10 mouse cellular contexts compared by ENCODE assay signal in the genomic region with DNA sequence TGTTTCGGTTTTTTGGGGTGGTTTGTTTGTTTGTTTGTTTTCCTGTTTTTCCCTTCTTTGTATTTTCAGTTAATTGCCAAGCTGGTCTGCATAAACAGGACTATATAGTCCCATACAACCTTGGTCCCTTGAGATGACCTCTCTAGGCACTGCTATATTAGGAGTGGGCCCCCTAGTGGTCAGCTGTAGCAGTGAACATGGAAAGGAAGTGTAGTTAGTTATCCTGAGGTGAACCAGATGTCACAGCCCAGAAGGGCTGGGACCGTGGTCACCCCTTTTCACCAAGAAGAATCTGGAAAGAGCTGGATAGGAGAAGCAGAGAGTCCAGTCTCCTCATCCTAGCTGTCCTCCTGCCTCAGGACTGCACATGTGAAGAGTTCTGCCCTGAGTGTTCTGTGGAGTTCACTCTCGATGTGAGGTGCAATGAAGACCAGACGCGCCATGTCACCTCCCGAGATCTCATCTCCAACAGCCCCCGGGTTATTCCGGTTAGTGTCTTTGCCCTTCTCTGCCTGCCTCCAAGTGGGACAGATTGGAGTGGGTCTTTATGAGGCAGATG. TPM values are rescaled to one million over a fixed set of nuclear protein-coding genes. Genes with fewer than 3 reads are reported as not detected.
DNase-seq lines count a peak whose midpoint lies in the region; ATAC-seq lines count a peak whose summit lies in the region.
"Had no signal": no experiment of that assay in that cellular context is flagged by ENCODE, and none has a peak within 500 bp of the region (broad histone marks: within the 10 kb centered on the region; RNA-seq: fewer than 3 reads in every experiment).

No protein-coding gene starts in this region.

- H3K27ac ChIP-seq in forebrain, embryonic 11.5 days (ENCODE audit: low read depth, low read length): no peak overlapping the region
- H3K27ac ChIP-seq in forebrain, embryonic 13.5 days: no peak overlapping the region
- H3K27ac ChIP-seq in embryonic facial prominence, embryonic 10.5 days (replicated peaks): no peak overlapping the region
- H3K27ac ChIP-seq in kidney, embryonic 15.5 days: no peak overlapping the region
- H3K27ac ChIP-seq: hindbrain, embryonic 15.5 days; neural tube, embryonic 13.5 days had no signal

- H3K4me1 ChIP-seq in forebrain, embryonic 11.5 days (replicated peaks; ENCODE audit: control insufficient read depth, insufficient read depth, low read length): peaks cover 2% of the 10 kb centered on the region; the same call in 1 of the 2 replicates
- H3K4me1 ChIP-seq in forebrain, embryonic 13.5 days: peaks cover 17% of the 10 kb centered on the region
- H3K4me1 ChIP-seq in embryonic facial prominence, embryonic 10.5 days: peaks cover 15% of the 10 kb centered on the region
- H3K4me1 ChIP-seq in kidney, embryonic 15.5 days: peaks cover 16% of the 10 kb centered on the region

- H3K4me3 ChIP-seq in forebrain, embryonic 11.5 days (ENCODE audit: low read depth, low read length): no peak overlapping the region
- H3K4me3 ChIP-seq in forebrain, embryonic 13.5 days: no peak overlapping the region
- no peak overlapping the region for H3K4me3 ChIP-seq in embryonic facial prominence, embryonic 10.5 days
- no peak overlapping the region for H3K4me3 ChIP-seq in kidney, embryonic 15.5 days (replicated peaks)
- H3K4me3 ChIP-seq: hindbrain, embryonic 15.5 days; neural tube, embryonic 13.5 days had no signal

- no peaks in the 10 kb centered on the region for H3K27me3 ChIP-seq in forebrain, embryonic 11.5 days (ENCODE audit: control insufficient read depth, insufficient read depth, low read length)
- no peaks in the 10 kb centered on the region for H3K27me3 ChIP-seq in forebrain, embryonic 13.5 days
- no peaks in the 10 kb centered on the region for H3K27me3 ChIP-seq in embryonic facial prominence, embryonic 10.5 days (replicated peaks; ENCODE audit: low read depth, poor library complexity, severe bottlenecking)
- no peaks in the 10 kb centered on the region for H3K27me3 ChIP-seq in kidney, embryonic 15.5 days
- H3K27me3 ChIP-seq: hindbrain, embryonic 15.5 days; neural tube, embryonic 13.5 days had no signal

- H3K36me3 ChIP-seq in forebrain, embryonic 11.5 days (ENCODE audit: control insufficient read depth, insufficient read depth, low read length): no peaks in the 10 kb centered on the region; the same call in 1 of the 2 replicates
- H3K36me3 ChIP-seq in forebrain, embryonic 13.5 days (ENCODE audit: poor library complexity, severe bottlenecking): peaks cover 69% of the 10 kb centered on the region
- peaks cover 75% of the 10 kb centered on the region for H3K36me3 ChIP-seq in embryonic facial prominence, embryonic 10.5 days (replicated peaks)
- peaks cover 73% of the 10 kb centered on the region for H3K36me3 ChIP-seq in kidney, embryonic 15.5 days

- DNase-seq in forebrain, embryonic 11.5 days (ENCODE audit: low spot score): peak; percentile 76
- peak; percentile 64 for DNase-seq in urinary bladder, postnatal 25 days (ENCODE audit: low spot score)
- no peak for DNase-seq in urinary bladder, adult 2 months (ENCODE audit: low spot score)
- peak; percentile 70 for DNase-seq in embryonic facial prominence, embryonic 10.5 days (ENCODE audit: low spot score)
- peak; percentile 50 for DNase-seq in thymus, postnatal 0 days (ENCODE audit: low spot score)

- no peak overlapping the region for H3K9ac ChIP-seq in forebrain, embryonic 11.5 days (ENCODE audit: low read length)
- no peak overlapping the region for H3K9ac ChIP-seq in forebrain, embryonic 13.5 days
- H3K9ac ChIP-seq in kidney, embryonic 15.5 days: no peak overlapping the region
- H3K9ac ChIP-seq: hindbrain, embryonic 15.5 days; neural tube, embryonic 13.5 days had no signal

- H3K4me2 ChIP-seq in forebrain, embryonic 11.5 days (ENCODE audit: low read depth, low read length, severe bottlenecking): no peak overlapping the region
- no peak overlapping the region for H3K4me2 ChIP-seq in forebrain, embryonic 13.5 days
- no peak overlapping the region for H3K4me2 ChIP-seq in kidney, embryonic 15.5 days
- H3K4me2 ChIP-seq: hindbrain, embryonic 15.5 days; neural tube, embryonic 13.5 days had no signal

- WGBS in forebrain, embryonic 11.5 days: 76% methylated on average over 8 of the region's 8 CpGs
- 77% methylated on average over 8 of the region's 8 CpGs for WGBS in forebrain, embryonic 13.5 days
- 76% methylated on average over 8 of the region's 8 CpGs for WGBS in embryonic facial prominence, embryonic 10.5 days
- WGBS in kidney, embryonic 15.5 days: 78% methylated on average over 8 of the region's 8 CpGs

- no peak for ATAC-seq in forebrain, embryonic 11.5 days (replicated peaks; ENCODE audit: low FRiP score)
- ATAC-seq in forebrain, embryonic 13.5 days: no peak; the same call in 1 of the 2 replicates
- ATAC-seq in kidney, embryonic 15.5 days (replicated peaks; ENCODE audit: low FRiP score): 0 out of 2 replicates have a peak, but pooled peaks have one; percentile 12
- ATAC-seq in megakaryocyte, adult 5-6 weeks (ENCODE audit: poor library complexity, severe bottlenecking): peak; percentile 70

- no peaks in the 10 kb centered on the region for H3K9me3 ChIP-seq in forebrain, embryonic 11.5 days (ENCODE audit: control insufficient read depth, low read length)
- no peaks in the 10 kb centered on the region for H3K9me3 ChIP-seq in forebrain, embryonic 13.5 days (replicated peaks)
- no peaks in the 10 kb centered on the region for H3K9me3 ChIP-seq in embryonic facial prominence, embryonic 10.5 days
- no peaks in the 10 kb centered on the region for H3K9me3 ChIP-seq in kidney, embryonic 15.5 days (replicated peaks)
- H3K9me3 ChIP-seq: hindbrain, embryonic 15.5 days; neural tube, embryonic 13.5 days had no signal

RNA-seq across cellular contexts. Expression of a gene that starts 4.2 kb away (rescaled TPM):
- 156 and 173 TPM in 2 replicates for polyA plus RNA-seq in forebrain, embryonic 11.5 days (2014; fragmentation: Nextera tagmentation; extraction: Ambion mirVana)
- 170 TPM in 2 replicates for polyA plus RNA-seq in forebrain, embryonic 13.5 days (2015; fragmentation: Nextera tagmentation; extraction: Ambion mirVana)
- 89.5 and 99.2 TPM in 2 replicates for polyA plus RNA-seq in urinary bladder, adult 2 months (2012; rRNA removed)
- polyA plus RNA-seq in embryonic facial prominence, embryonic 10.5 days (2016; fragmentation: Nextera tagmentation; extraction: Ambion mirVana): 180 and 184 TPM in 2 replicates
- polyA plus RNA-seq in kidney, embryonic 15.5 days (2015; fragmentation: Nextera tagmentation; extraction: Ambion mirVana): 155 and 157 TPM in 2 replicates
- 44.1 and 46.4 TPM in 2 replicates for total RNA-seq in megakaryocyte, adult 5-6 weeks (2015)
- total RNA-seq in megakaryocyte, adult 5-6 weeks (2017): 40.3 and 43.5 TPM in 2 replicates
- 139 and 145 TPM in 2 replicates for polyA plus RNA-seq in thymus, postnatal 0 days (2015; fragmentation: Nextera tagmentation; extraction: Ambion mirVana)

RNA-seq across cellular contexts. Expression of a gene that starts 14.7 kb away (rescaled TPM):
- polyA plus RNA-seq in forebrain, embryonic 11.5 days (2014; fragmentation: Nextera tagmentation; extraction: Ambion mirVana): 19.1 and 19.9 TPM in 2 replicates
- polyA plus RNA-seq in forebrain, embryonic 13.5 days (2015; fragmentation: Nextera tagmentation; extraction: Ambion mirVana): 38.2 and 39.2 TPM in 2 replicates
- 12.4 and 13.6 TPM in 2 replicates for polyA plus RNA-seq in urinary bladder, adult 2 months (2012; rRNA removed)
- polyA plus RNA-seq in embryonic facial prominence, embryonic 10.5 days (2016; fragmentation: Nextera tagmentation; extraction: Ambion mirVana): 16.3 and 16.8 TPM in 2 replicates
- polyA plus RNA-seq in kidney, embryonic 15.5 days (2015; fragmentation: Nextera tagmentation; extraction: Ambion mirVana): 27.0 and 32.8 TPM in 2 replicates
- 0.75 TPM in 1 of 2 replicates, not detected in the other for total RNA-seq in megakaryocyte, adult 5-6 weeks (2015)
- 0.69 and 0.92 TPM in 2 replicates for total RNA-seq in megakaryocyte, adult 5-6 weeks (2017)
- polyA plus RNA-seq in thymus, postnatal 0 days (2015; fragmentation: Nextera tagmentation; extraction: Ambion mirVana): 3.8 TPM in 2 replicates

RNA-seq across cellular contexts. Expression of a gene that starts 23.3 kb away (rescaled TPM):
- polyA plus RNA-seq in forebrain, embryonic 11.5 days (2014; fragmentation: Nextera tagmentation; extraction: Ambion mirVana): 144 and 152 TPM in 2 replicates
- polyA plus RNA-seq in forebrain, embryonic 13.5 days (2015; fragmentation: Nextera tagmentation; extraction: Ambion mirVana): 162 and 176 TPM in 2 replicates
- 22.0 and 27.7 TPM in 2 replicates for polyA plus RNA-seq in urinary bladder, adult 2 months (2012; rRNA removed)
- 193 and 200 TPM in 2 replicates for polyA plus RNA-seq in embryonic facial prominence, embryonic 10.5 days (2016; fragmentation: Nextera tagmentation; extraction: Ambion mirVana)
- 115 and 126 TPM in 2 replicates for polyA plus RNA-seq in kidney, embryonic 15.5 days (2015; fragmentation: Nextera tagmentation; extraction: Ambion mirVana)
- 13.0 and 28.9 TPM in 2 replicates for total RNA-seq in megakaryocyte, adult 5-6 weeks (2015)
- total RNA-seq in megakaryocyte, adult 5-6 weeks (2017): 13.5 and 19.5 TPM in 2 replicates
- 103 and 112 TPM in 2 replicates for polyA plus RNA-seq in thymus, postnatal 0 days (2015; fragmentation: Nextera tagmentation; extraction: Ambion mirVana)

RNA-seq across cellular contexts. Expression of a gene that starts 23.3 kb away (rescaled TPM):
- polyA plus RNA-seq in forebrain, embryonic 11.5 days (2014; fragmentation: Nextera tagmentation; extraction: Ambion mirVana): 53.7 and 60.5 TPM in 2 replicates
- 55.0 and 60.8 TPM in 2 replicates for polyA plus RNA-seq in forebrain, embryonic 13.5 days (2015; fragmentation: Nextera tagmentation; extraction: Ambion mirVana)
- 62.3 and 72.1 TPM in 2 replicates for polyA plus RNA-seq in urinary bladder, adult 2 months (2012; rRNA removed)
- polyA plus RNA-seq in embryonic facial prominence, embryonic 10.5 days (2016; fragmentation: Nextera tagmentation; extraction: Ambion mirVana): 48.1 and 49.6 TPM in 2 replicates
- polyA plus RNA-seq in kidney, embryonic 15.5 days (2015; fragmentation: Nextera tagmentation; extraction: Ambion mirVana): 81.0 and 83.6 TPM in 2 replicates
- total RNA-seq in megakaryocyte, adult 5-6 weeks (2015): 12.8 and 16.6 TPM in 2 replicates
- total RNA-seq in megakaryocyte, adult 5-6 weeks (2017): 22.1 and 24.8 TPM in 2 replicates
- 45.5 and 48.3 TPM in 2 replicates for polyA plus RNA-seq in thymus, postnatal 0 days (2015; fragmentation: Nextera tagmentation; extraction: Ambion mirVana)

RNA-seq across cellular contexts. Expression of a gene that starts 51.2 kb away (rescaled TPM):
- polyA plus RNA-seq in forebrain, embryonic 11.5 days (2014; fragmentation: Nextera tagmentation; extraction: Ambion mirVana): not detected in 2 replicates
- not detected in 2 replicates for polyA plus RNA-seq in forebrain, embryonic 13.5 days (2015; fragmentation: Nextera tagmentation; extraction: Ambion mirVana)
- 2.3 and 4.0 TPM in 2 replicates for polyA plus RNA-seq in urinary bladder, adult 2 months (2012; rRNA removed)
- not detected in 2 replicates for polyA plus RNA-seq in embryonic facial prominence, embryonic 10.5 days (2016; fragmentation: Nextera tagmentation; extraction: Ambion mirVana)
- polyA plus RNA-seq in kidney, embryonic 15.5 days (2015; fragmentation: Nextera tagmentation; extraction: Ambion mirVana): not detected in 2 replicates
- total RNA-seq in megakaryocyte, adult 5-6 weeks (2015): 2.4 TPM in 1 of 2 replicates, not detected in the other
- total RNA-seq in megakaryocyte, adult 5-6 weeks (2017): 1.4 TPM in 1 of 2 replicates, not detected in the other
- polyA plus RNA-seq in thymus, postnatal 0 days (2015; fragmentation: Nextera tagmentation; extraction: Ambion mirVana): 23.8 and 28.6 TPM in 2 replicates
- polyA plus RNA-seq: neural tube, embryonic 13.5 days had no signal

Comparison
In these comparisons a context has a peak if more than half of its experiments do, and no peak if none do; other contexts are left out.
1. ATAC-seq: peak in kidney, embryonic 15.5 days (single experiment) and megakaryocyte, adult 5-6 weeks (single experiment); none in forebrain, embryonic 11.5 days (single experiment) and forebrain, embryonic 13.5 days (single experiment).